Mouse (Mus musculus): ENCODE data around the gene Krt222. TPM values are rescaled to one million over a fixed set of nuclear protein-coding genes. Genes with fewer than 3 reads are reported as not detected.

The Krt222 gene
- polyA plus RNA-seq (2014; fragmentation: Nextera tagmentation; extraction: Ambion mirVana): 0.37 and 0.44 TPM in 2 replicates

DNA sequence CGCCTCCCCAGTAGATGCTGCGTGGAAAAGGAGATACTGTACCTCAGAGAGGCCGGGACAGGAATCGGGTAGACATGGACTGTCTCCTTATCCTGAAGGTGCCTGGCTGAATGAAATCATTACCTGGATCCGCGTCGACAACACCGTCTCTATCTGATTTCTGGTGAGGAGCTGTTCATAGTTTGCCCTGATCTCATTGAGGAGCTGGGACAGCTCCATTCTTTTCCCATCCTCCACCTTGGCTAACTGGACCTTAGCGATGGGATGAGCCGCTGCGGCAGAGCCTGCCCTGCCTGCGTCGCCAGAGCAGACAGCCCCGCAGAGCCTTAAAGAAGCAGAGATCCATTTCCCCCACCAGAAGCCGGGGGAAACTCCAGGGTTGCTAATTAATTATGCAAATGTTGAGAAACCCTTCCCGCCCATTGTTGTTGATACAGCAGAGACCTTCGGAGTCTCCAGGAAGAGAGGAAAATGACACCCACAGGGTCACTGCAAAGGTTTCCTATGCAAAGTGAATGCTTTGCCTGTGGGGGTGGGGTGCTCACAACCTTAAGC lies at the start of gene Krt222:
TSS of gene Krt222 (minus strand) at position 266 of the 555 bp plus-strand sequence.
- ATAC-seq (ENCODE audit: insufficient read depth, low FRiP score, low TSS enrichment) (no peak), DNase-seq (ENCODE audit: low spot score) (peak; percentile 26)
- no peaks in the 10 kb centered on the region for H3K27me3 ChIP-seq (ENCODE audit: control insufficient read depth, insufficient read depth, low read length)

DNA sequence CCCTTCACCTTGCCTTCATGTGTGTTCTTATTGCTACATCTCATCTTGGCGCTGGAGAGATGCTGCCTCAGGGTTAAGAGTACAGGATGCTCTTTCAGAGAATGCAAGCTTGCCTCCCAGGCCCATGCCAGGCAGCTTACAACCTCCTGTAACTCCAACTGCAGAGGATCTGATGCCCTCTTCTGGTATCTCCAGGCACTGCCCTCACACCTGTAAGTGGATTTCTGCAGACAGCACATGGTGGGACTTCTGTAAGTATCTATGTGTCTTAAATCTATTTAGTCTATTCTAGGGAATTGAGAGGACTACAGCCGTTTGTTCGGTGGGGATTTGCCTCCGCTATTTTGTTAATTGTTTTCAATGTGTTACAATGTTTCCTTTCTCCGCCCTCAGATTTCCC lies 49.0 kb upstream of the Krt222 start:
- Histone ChIP-seq H3K4me1 (ENCODE audit: control insufficient read depth, insufficient read depth, low read length) (no peaks in the 10 kb centered on the region), H3K4me2 (ENCODE audit: low read depth) (no peak overlapping the region), H3K4me3 (ENCODE audit: low read depth, low read length) (no peak overlapping the region), H3K9ac (ENCODE audit: low read length) (no peak overlapping the region), H3K27ac (ENCODE audit: low read depth, low read length) (no peak overlapping the region), H3K36me3 (ENCODE audit: control insufficient read depth, insufficient read depth, low read length) (no peaks in the 10 kb centered on the region), H3K9me3 (ENCODE audit: control insufficient read depth, low read length) (no peaks in the 10 kb centered on the region), H3K27me3 (ENCODE audit: control insufficient read depth, insufficient read depth, low read length) (no peaks in the 10 kb centered on the region)
- DNase-seq (ENCODE audit: low spot score) (peak; percentile 27), ATAC-seq (ENCODE audit: insufficient read depth, low FRiP score, low TSS enrichment) (no peak)
- 61% methylated on average over 5 of the region's 5 CpGs for WGBS

More for the DNA sequence above, at the start of gene Krt222:
- Histone ChIP-seq H3K9me3 (ENCODE audit: control insufficient read depth, low read length) (no peaks in the 10 kb centered on the region), H3K36me3 (ENCODE audit: control insufficient read depth, insufficient read depth, low read length) (no peaks in the 10 kb centered on the region), H3K4me3 (ENCODE audit: low read depth, low read length) (peak within 1 kb of the TSS; percentile 24), H3K4me2 (ENCODE audit: low read depth) (peak within 1 kb of the TSS; percentile 47), H3K4me1 (ENCODE audit: control insufficient read depth, insufficient read depth, low read length) (no peaks in the 10 kb centered on the region), H3K9ac (ENCODE audit: low read length) (peak within 1 kb of the TSS; percentile 30), H3K27ac (ENCODE audit: low read depth, low read length) (no peak within 1 kb of the TSS)
- 6% methylated on average over 17 of the region's 17 CpGs for WGBS

DNA sequence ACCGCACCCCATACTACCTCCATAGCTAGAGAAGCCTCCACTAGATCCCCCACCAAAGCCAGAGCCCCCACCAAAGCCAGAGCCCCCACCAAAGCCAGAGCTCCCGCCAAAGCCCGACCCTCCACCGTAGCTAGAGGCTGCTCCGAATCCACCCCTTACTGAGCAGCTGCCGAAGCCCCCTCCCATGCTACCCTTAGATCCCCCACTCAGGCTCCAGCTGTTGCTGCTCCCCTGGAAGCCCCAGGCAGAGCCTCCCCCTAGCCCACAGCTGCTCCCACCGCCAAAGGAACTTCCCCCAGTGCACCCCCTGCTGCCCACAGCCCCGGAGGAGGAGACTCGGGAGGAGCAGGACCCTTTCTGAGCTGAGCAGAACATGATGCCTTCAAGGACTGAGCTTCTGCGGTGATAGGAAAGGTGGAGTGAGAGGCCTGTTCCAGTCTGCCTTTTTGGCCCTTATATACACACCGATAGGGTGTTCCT lies 41.0 kb upstream of the Krt222 start, which contains the start of gene Krt24:
TSS of gene Krt24 (minus strand) at position 430 of the 480 bp plus-strand sequence.
- H3K36me3 ChIP-seq (ENCODE audit: control insufficient read depth, insufficient read depth, low read length): no peaks in the 10 kb centered on the region
- DNase-seq (ENCODE audit: low spot score) (no peak), ATAC-seq (ENCODE audit: insufficient read depth, low FRiP score, low TSS enrichment) (no peak)
- WGBS: 54% methylated on average over 11 of the region's 11 CpGs
- H3K4me2 ChIP-seq (ENCODE audit: low read depth): no peak within 1 kb of the TSS
- no peak within 1 kb of the TSS for H3K4me3 ChIP-seq (ENCODE audit: low read depth, low read length)
- H3K27ac ChIP-seq (ENCODE audit: low read depth, low read length): no peak within 1 kb of the TSS
- H3K9me3 ChIP-seq (ENCODE audit: control insufficient read depth, low read length): no peaks in the 10 kb centered on the region
- no peaks in the 10 kb centered on the region for H3K4me1 ChIP-seq (ENCODE audit: control insufficient read depth, insufficient read depth, low read length)
- no peaks in the 10 kb centered on the region for H3K27me3 ChIP-seq (ENCODE audit: control insufficient read depth, insufficient read depth, low read length)
- no peak within 1 kb of the TSS for H3K9ac ChIP-seq (ENCODE audit: low read length)

DNA sequence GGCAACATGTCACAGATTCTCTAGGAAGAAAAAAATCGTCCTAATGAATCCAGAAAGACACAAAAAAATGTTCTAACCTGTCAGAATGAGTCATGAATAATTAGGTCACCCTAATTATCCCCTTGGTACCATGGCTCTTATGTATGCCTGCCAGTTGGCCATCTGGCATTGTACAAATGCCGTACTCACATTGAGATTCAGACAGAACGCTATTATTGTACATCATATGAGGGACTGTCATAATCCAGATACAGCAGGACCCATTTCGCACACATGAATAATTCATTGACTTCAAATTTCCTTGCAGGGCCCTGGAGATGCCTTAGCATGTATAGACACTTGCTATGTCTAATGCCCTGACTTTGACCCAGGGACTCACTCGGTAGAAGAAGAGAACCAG lies 40.1 kb upstream of the Krt222 start:
- Histone ChIP-seq H3K4me1 (ENCODE audit: control insufficient read depth, insufficient read depth, low read length) (no peaks in the 10 kb centered on the region), H3K36me3 (ENCODE audit: control insufficient read depth, insufficient read depth, low read length) (no peaks in the 10 kb centered on the region), H3K9ac (ENCODE audit: low read length) (no peak overlapping the region), H3K4me2 (ENCODE audit: low read depth) (no peak overlapping the region), H3K4me3 (ENCODE audit: low read depth, low read length) (no peak overlapping the region), H3K9me3 (ENCODE audit: control insufficient read depth, low read length) (no peaks in the 10 kb centered on the region), H3K27ac (ENCODE audit: low read depth, low read length) (no peak overlapping the region), H3K27me3 (ENCODE audit: control insufficient read depth, insufficient read depth, low read length) (no peaks in the 10 kb centered on the region)
- no peak for DNase-seq (ENCODE audit: low spot score)
- no peak for ATAC-seq (ENCODE audit: insufficient read depth, low FRiP score, low TSS enrichment)
- 77% methylated on average over 5 of the region's 5 CpGs for WGBS

DNA sequence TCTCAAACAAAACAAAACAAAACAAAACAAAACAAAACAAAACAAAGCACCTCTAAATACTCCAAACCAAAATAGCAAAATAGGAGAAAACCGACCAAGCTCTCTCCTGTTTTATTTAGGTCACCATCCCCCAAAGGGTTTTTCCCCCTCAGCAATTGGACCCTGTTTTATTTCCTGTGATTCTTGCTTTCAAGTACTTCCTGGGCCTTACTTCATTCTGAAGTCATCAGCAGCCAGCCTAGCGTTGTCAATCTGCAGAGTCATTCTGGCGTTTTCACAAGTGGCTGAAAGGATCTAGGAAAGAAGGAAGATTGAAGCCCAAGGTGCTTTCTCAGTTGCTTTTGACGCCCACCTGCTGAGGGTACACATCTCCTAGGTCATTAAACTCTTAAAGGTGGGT lies 39.4 kb upstream of the Krt222 start:
- WGBS: 56% methylated on average over 4 of the region's 4 CpGs
- Histone ChIP-seq H3K27ac (ENCODE audit: low read depth, low read length) (no peak overlapping the region), H3K27me3 (ENCODE audit: control insufficient read depth, insufficient read depth, low read length) (no peaks in the 10 kb centered on the region), H3K36me3 (ENCODE audit: control insufficient read depth, insufficient read depth, low read length) (no peaks in the 10 kb centered on the region), H3K9ac (ENCODE audit: low read length) (no peak overlapping the region), H3K4me2 (ENCODE audit: low read depth) (no peak overlapping the region), H3K9me3 (ENCODE audit: control insufficient read depth, low read length) (no peaks in the 10 kb centered on the region), H3K4me3 (ENCODE audit: low read depth, low read length) (no peak overlapping the region), H3K4me1 (ENCODE audit: control insufficient read depth, insufficient read depth, low read length) (no peaks in the 10 kb centered on the region)
- ATAC-seq (ENCODE audit: insufficient read depth, low FRiP score, low TSS enrichment) (no peak), DNase-seq (ENCODE audit: low spot score) (no peak)

DNA sequence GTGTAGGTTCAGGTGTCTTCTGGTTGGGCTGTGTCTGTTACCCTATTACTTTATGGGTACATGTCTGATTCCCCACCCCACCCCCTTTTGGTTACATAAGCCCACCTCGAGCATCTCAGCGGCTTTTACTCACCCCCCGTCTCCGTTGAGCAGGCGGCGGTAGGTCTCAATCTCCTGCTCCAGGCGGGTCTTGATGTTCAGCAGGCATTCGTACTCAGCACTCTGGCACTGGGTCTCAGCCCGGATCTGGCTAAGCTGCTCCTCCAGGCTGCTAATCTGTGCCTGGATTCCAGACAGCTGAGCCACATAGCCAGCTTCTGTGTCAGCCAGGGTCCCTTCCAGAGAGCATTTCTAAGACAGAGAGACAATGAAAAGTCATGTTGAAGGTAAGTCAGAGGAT lies 37.2 kb upstream of the Krt222 start:
- no peak for ATAC-seq (ENCODE audit: insufficient read depth, low FRiP score, low TSS enrichment)
- DNase-seq (ENCODE audit: low spot score): no peak
- Histone ChIP-seq H3K9ac (ENCODE audit: low read length) (no peak overlapping the region), H3K9me3 (ENCODE audit: control insufficient read depth, low read length) (no peaks in the 10 kb centered on the region), H3K27ac (ENCODE audit: low read depth, low read length) (no peak overlapping the region), H3K4me1 (ENCODE audit: control insufficient read depth, insufficient read depth, low read length) (no peaks in the 10 kb centered on the region), H3K4me3 (ENCODE audit: low read depth, low read length) (no peak overlapping the region), H3K27me3 (ENCODE audit: control insufficient read depth, insufficient read depth, low read length) (no peaks in the 10 kb centered on the region), H3K4me2 (ENCODE audit: low read depth) (no peak overlapping the region), H3K36me3 (ENCODE audit: control insufficient read depth, insufficient read depth, low read length) (no peaks in the 10 kb centered on the region)
- 84% methylated on average over 9 of the region's 9 CpGs for WGBS

DNA sequence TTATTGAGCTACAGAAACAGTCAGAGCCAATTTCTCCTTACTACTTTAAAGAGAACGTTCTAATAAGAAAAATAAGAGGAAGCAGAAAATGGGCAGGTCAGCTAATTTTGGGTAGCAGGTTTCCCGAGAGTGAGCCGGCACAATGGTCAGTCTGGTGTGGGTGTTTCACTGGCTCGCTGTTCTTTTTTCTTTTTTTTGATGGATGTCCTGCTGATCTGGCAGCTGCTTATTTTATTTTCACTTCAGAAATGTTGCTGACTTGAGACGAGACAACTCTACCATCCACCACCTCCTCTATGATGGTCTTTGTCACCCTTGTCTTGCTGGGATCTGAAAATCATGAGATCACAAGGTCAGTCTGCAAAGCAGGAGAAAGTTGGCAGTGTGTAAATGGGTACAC lies 36.1 kb upstream of the Krt222 start:
- Histone ChIP-seq H3K4me2 (ENCODE audit: low read depth) (no peak overlapping the region), H3K27ac (ENCODE audit: low read depth, low read length) (no peak overlapping the region), H3K9me3 (ENCODE audit: control insufficient read depth, low read length) (no peaks in the 10 kb centered on the region), H3K36me3 (ENCODE audit: control insufficient read depth, insufficient read depth, low read length) (no peaks in the 10 kb centered on the region), H3K4me1 (ENCODE audit: control insufficient read depth, insufficient read depth, low read length) (no peaks in the 10 kb centered on the region), H3K27me3 (ENCODE audit: control insufficient read depth, insufficient read depth, low read length) (no peaks in the 10 kb centered on the region), H3K9ac (ENCODE audit: low read length) (no peak overlapping the region), H3K4me3 (ENCODE audit: low read depth, low read length) (no peak overlapping the region)
- WGBS: 75% methylated on average over 5 of the region's 5 CpGs
- DNase-seq (ENCODE audit: low spot score) (no peak), ATAC-seq (ENCODE audit: insufficient read depth, low FRiP score, low TSS enrichment) (no peak)

DNA sequence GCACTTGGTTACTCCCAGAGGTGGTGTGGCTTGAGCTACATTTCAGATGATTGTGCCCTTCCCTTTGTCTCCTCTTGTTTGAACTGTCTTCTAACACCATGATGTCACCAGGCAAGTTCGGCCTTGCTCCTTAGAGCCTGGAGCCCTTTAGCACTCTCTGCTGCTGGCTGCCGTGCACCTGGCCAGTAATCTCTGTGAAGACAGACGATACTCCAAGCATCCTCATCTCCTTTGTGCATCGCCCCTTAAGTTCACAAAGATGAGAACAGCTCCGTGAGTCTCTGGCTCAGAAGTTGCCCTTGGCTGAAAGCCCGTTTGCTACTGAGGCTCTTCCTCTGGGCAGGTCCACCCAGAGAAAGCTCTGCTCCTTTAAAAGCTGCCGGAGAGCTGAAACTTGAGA lies 32.9 kb upstream of the Krt222 start:
- Histone ChIP-seq H3K4me3 (ENCODE audit: low read depth, low read length) (no peak overlapping the region), H3K36me3 (ENCODE audit: control insufficient read depth, insufficient read depth, low read length) (no peaks in the 10 kb centered on the region), H3K4me2 (ENCODE audit: low read depth) (no peak overlapping the region), H3K4me1 (ENCODE audit: control insufficient read depth, insufficient read depth, low read length) (no peaks in the 10 kb centered on the region), H3K27ac (ENCODE audit: low read depth, low read length) (no peak overlapping the region), H3K9me3 (ENCODE audit: control insufficient read depth, low read length) (no peaks in the 10 kb centered on the region), H3K27me3 (ENCODE audit: control insufficient read depth, insufficient read depth, low read length) (no peaks in the 10 kb centered on the region), H3K9ac (ENCODE audit: low read length) (no peak overlapping the region)
- WGBS: 76% methylated on average over 7 of the region's 7 CpGs
- ATAC-seq (ENCODE audit: insufficient read depth, low FRiP score, low TSS enrichment) (no peak), DNase-seq (ENCODE audit: low spot score) (no peak)

DNA sequence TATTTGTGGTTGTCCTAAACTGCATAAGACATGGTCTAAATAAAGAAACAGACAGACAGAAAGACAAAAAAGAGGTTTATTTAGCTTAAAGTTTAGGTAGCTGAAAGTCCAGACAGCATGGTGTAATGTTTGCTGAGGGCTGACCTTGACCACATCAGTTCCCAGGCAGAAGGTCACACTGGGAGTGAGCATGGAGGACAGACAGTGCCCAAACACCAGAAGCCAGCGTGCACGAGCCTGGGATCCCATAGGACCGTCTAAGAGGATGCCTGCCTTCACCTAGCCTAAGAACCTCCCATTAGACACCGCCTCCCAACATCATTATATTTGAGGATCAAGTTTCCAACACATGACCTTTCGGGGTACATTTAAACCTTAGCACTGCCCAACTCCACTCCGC lies 31.7 kb upstream of the Krt222 start:
- Histone ChIP-seq H3K4me1 (ENCODE audit: control insufficient read depth, insufficient read depth, low read length) (no peaks in the 10 kb centered on the region), H3K9ac (ENCODE audit: low read length) (no peak overlapping the region), H3K9me3 (ENCODE audit: control insufficient read depth, low read length) (no peaks in the 10 kb centered on the region), H3K27ac (ENCODE audit: low read depth, low read length) (no peak overlapping the region), H3K4me3 (ENCODE audit: low read depth, low read length) (no peak overlapping the region), H3K4me2 (ENCODE audit: low read depth) (no peak overlapping the region), H3K27me3 (ENCODE audit: control insufficient read depth, insufficient read depth, low read length) (no peaks in the 10 kb centered on the region), H3K36me3 (ENCODE audit: control insufficient read depth, insufficient read depth, low read length) (no peaks in the 10 kb centered on the region)
- 89% methylated on average over 6 of the region's 6 CpGs for WGBS
- ATAC-seq (ENCODE audit: insufficient read depth, low FRiP score, low TSS enrichment) (no peak), DNase-seq (ENCODE audit: low spot score) (no peak)

All from neural tube, embryonic 11.5 days (tissue).